Comparison of ENCODE assay signal across 17 mouse cellular contexts in genomic region chr19:37466978-37467377, GRCm38 (mm10).
"Had no signal": no experiment of that assay in that cellular context is flagged by ENCODE, and none has a peak within 500 bp of the region (broad histone marks: within the 10 kb centered on the region; RNA-seq: fewer than 3 reads in every experiment).

No protein-coding gene starts in this region.

- ATAC-seq: lung, postnatal 0 days; midbrain, embryonic 15.5 days had no signal

- DNase-seq: kidney, adult 18-20 months; kidney, postnatal 10 days; kidney, postnatal 4 days; left cerebral cortex, postnatal 4 days; lung, adult 2 months; lung, postnatal 36 days; right cerebral cortex, adult 18-20 months; right cerebral cortex, postnatal 25 days; thymus, postnatal 4 days had no signal

- H3K9ac ChIP-seq: limb, embryonic 13.5 days; liver, embryonic 15.5 days; midbrain, embryonic 15.5 days; neural tube, embryonic 13.5 days had no signal

- H3K4me1 ChIP-seq: limb, embryonic 13.5 days; midbrain, embryonic 15.5 days; neural tube, embryonic 13.5 days had no signal

- H3K36me3 ChIP-seq: limb, embryonic 13.5 days; liver, embryonic 15.5 days; midbrain, embryonic 10.5 days; midbrain, embryonic 15.5 days; neural tube, embryonic 13.5 days had no signal

- H3K4me3 ChIP-seq: layer of hippocampus, adult 2 months; limb, embryonic 13.5 days; liver, embryonic 15.5 days; midbrain, embryonic 10.5 days; midbrain, embryonic 15.5 days; neural tube, embryonic 13.5 days had no signal

- H3K27me3 ChIP-seq: limb, embryonic 13.5 days; liver, embryonic 15.5 days; midbrain, embryonic 15.5 days; neural tube, embryonic 13.5 days had no signal

- H3K4me2 ChIP-seq: limb, embryonic 13.5 days; liver, embryonic 11.5 days; liver, embryonic 15.5 days; midbrain, embryonic 15.5 days; neural tube, embryonic 13.5 days had no signal

- H3K9me3 ChIP-seq: limb, embryonic 13.5 days; liver, embryonic 15.5 days; midbrain, embryonic 10.5 days; midbrain, embryonic 15.5 days; neural tube, embryonic 13.5 days had no signal

- H3K27ac ChIP-seq: layer of hippocampus, adult 2 months; limb, embryonic 13.5 days; liver, embryonic 15.5 days; midbrain, embryonic 10.5 days; midbrain, embryonic 15.5 days; neural tube, embryonic 13.5 days had no signal
